Mouse (Mus musculus): ENCODE measurements around the gene Asrgl1. TPM values are rescaled to one million over a fixed set of nuclear protein-coding genes. Genes with fewer than 3 reads are reported as not detected.

Asrgl1 gene
- polyA plus RNA-seq, 1 experiment from 2014 or later, result 31.7 TPM

DNA sequence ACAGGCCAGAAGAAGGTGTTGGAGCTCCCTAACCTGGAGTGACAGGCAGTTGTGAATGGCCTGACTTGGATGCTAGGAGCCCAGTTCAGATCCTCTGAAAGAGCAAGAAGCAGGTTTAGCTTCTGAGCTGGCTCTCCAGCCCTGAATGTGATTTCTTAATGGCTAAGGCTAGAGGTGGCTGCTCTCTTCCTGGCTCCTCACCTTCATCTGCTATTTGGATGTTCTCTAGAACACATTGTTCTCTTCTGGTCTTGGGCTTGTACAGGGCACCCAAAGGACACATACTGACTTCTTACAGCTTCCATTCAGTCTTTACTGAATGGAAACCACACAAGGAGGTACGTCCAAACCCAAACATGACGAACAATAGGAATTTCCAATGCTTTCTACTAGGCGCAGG is 59.4 kb downstream of the Asrgl1 start:
- Histone ChIP-seq H3K9ac (replicated peaks; ENCODE audit: low read depth, low read length) (no peak overlapping the region), H3K27ac (ENCODE audit: low read length) (no peak overlapping the region)
- ATAC-seq, result no peak

DNA sequence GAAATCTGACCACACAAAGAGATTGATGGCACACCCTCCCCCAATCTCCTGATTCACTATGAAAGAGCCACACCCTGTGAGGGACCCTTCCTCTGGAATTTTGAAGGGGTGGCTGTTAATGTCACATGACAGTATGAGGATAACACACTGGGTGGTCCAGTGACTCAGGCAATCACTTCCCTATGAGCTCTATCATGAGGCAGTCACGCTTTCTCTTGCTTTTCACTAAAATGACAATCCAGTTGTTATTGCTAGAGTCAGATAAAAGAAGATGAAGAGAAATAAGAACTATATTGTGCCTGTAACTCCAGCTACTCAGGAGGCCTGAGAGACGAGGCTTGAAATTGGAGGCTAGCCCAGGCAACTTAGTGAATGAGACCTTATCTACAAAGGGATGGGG is 59.9 kb downstream of the Asrgl1 start:
- H3K4me3 ChIP-seq (replicated peaks; ENCODE audit: low read length), result no peak overlapping the region
- no peaks in the 10 kb centered on the region for H3K36me3 ChIP-seq (ENCODE audit: control insufficient read depth, insufficient read depth)
- H3K9me3 ChIP-seq (ENCODE audit: control insufficient read depth, low read length), result no peaks in the 10 kb centered on the region
- no peaks in the 10 kb centered on the region for H3K27me3 ChIP-seq (replicated peaks; ENCODE audit: control insufficient read depth, insufficient read depth, low read length)
- H3K4me2 ChIP-seq (ENCODE audit: low read length), result no peak overlapping the region
- no peak for ATAC-seq
- no peak overlapping the region for H3K9ac ChIP-seq (replicated peaks; ENCODE audit: low read depth, low read length)
- WGBS, result 70% methylated on average over 2 of the region's 2 CpGs
- H3K4me1 ChIP-seq (replicated peaks; ENCODE audit: control insufficient read depth, insufficient read depth, low read length), result peaks cover 4% of the 10 kb centered on the region; the same call in 1 of the 2 replicates
- no peak overlapping the region for H3K27ac ChIP-seq (ENCODE audit: low read length)

More for the DNA sequence above, 59.4 kb downstream of the Asrgl1 start:
- H3K27me3 ChIP-seq (replicated peaks; ENCODE audit: control insufficient read depth, insufficient read depth, low read length), result no peaks in the 10 kb centered on the region
- H3K4me3 ChIP-seq (replicated peaks; ENCODE audit: low read length), result no peak overlapping the region
- H3K9me3 ChIP-seq (ENCODE audit: control insufficient read depth, low read length), result no peaks in the 10 kb centered on the region
- H3K4me2 ChIP-seq (ENCODE audit: low read length), result no peak overlapping the region
- peaks cover 4% of the 10 kb centered on the region; the same call in 1 of the 2 replicates for H3K4me1 ChIP-seq (replicated peaks; ENCODE audit: control insufficient read depth, insufficient read depth, low read length)
- no peaks in the 10 kb centered on the region for H3K36me3 ChIP-seq (ENCODE audit: control insufficient read depth, insufficient read depth)
- WGBS, result 85% methylated on average over 3 of the region's 3 CpGs

DNA sequence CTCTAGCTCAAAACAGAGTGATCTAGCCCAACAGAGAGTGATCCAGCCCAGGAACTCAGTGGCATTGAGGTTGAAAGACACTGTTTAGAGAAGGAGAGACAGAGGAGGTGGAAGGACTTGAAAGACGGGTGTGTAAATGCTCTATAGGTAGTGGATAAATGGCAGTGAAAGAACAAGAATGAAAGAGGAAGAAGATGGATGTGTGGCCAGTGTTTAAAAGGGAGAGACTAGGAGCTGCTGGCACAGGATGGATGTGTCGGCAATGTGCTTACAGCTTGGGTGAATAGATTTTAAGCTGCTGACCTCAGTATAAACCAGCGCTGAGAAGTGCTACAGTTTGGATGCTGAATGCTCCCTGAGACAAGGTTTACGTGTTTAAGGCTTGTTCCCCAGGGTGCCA is 61.0 kb downstream of the Asrgl1 start:
- no peak for ATAC-seq
- no peaks in the 10 kb centered on the region for H3K9me3 ChIP-seq (ENCODE audit: control insufficient read depth, low read length)
- no peak overlapping the region for H3K27ac ChIP-seq (ENCODE audit: low read length)
- WGBS, result 74% methylated on average over 4 of the region's 4 CpGs
- H3K27me3 ChIP-seq (replicated peaks; ENCODE audit: control insufficient read depth, insufficient read depth, low read length), result no peaks in the 10 kb centered on the region
- no peak overlapping the region for H3K4me2 ChIP-seq (ENCODE audit: low read length)
- H3K9ac ChIP-seq (replicated peaks; ENCODE audit: low read depth, low read length), result no peak overlapping the region
- no peak overlapping the region for H3K4me3 ChIP-seq (replicated peaks; ENCODE audit: low read length)
- H3K36me3 ChIP-seq (ENCODE audit: control insufficient read depth, insufficient read depth), result no peaks in the 10 kb centered on the region
- peaks cover 13% of the 10 kb centered on the region for H3K4me1 ChIP-seq (replicated peaks; ENCODE audit: control insufficient read depth, insufficient read depth, low read length)

DNA sequence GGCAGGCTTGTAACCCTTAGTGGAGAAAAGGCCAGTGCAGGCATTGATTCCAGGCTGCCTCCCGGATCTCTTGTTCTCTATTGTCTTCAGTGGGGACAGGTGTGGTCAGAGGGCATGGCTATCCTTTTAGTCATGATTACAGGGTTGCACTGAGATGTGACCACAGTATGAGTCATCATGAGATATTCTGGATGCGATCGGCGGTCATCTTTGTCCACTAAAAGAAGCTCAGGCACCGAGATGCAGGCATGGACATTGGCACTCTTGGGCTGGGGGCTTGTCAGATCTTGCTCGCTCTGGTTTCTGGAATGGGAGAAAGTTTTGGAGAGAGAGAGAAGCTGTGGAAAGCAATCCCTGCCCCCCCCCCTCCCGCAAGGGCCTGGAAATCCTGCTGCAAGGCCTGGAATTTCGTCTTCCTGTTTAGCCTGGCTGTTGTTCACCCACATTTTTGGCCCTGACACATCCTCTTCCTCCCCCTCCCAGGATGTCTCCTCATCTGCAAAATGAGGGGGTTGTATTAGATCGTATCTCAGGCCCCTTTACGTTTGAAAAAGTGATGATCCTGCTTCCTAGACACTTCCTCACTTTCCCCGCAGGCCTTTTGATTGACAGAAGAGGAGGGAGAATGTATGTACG is 61.5 kb downstream of the Asrgl1 start:
- H3K4me3 ChIP-seq (replicated peaks; ENCODE audit: low read length), result no peak overlapping the region
- ATAC-seq, result no peak
- no peak overlapping the region for H3K9ac ChIP-seq (replicated peaks; ENCODE audit: low read depth, low read length)
- H3K27ac ChIP-seq (ENCODE audit: low read length), result no peak overlapping the region
- H3K4me1 ChIP-seq (replicated peaks; ENCODE audit: control insufficient read depth, insufficient read depth, low read length), result peaks cover 13% of the 10 kb centered on the region
- no peak overlapping the region for H3K4me2 ChIP-seq (ENCODE audit: low read length)
- H3K27me3 ChIP-seq (replicated peaks; ENCODE audit: control insufficient read depth, insufficient read depth, low read length), result no peaks in the 10 kb centered on the region
- 82% methylated on average over 12 of the region's 12 CpGs for WGBS
- no peaks in the 10 kb centered on the region for H3K36me3 ChIP-seq (ENCODE audit: control insufficient read depth, insufficient read depth)
- no peaks in the 10 kb centered on the region for H3K9me3 ChIP-seq (ENCODE audit: control insufficient read depth, low read length)

DNA sequence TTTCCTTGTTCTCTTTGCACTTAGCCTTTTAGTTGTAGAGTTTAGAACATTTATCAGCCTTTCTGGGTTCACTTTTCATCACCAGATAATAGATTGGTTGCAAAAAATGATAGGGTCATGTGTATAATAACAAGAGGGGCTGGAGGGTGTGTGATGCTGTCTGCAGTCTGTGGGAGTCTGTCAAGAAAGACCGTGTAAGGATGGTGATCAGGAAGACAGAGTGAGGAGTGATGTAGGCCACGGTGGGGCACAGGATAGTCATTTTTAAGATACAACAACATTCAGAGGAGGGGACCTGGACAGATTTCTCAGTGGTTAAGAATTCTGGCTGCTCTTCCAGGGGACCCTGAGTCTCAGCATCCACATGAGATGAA is 63.3 kb downstream of the Asrgl1 start:
- no peak overlapping the region for H3K9ac ChIP-seq (replicated peaks; ENCODE audit: low read depth, low read length)
- 85% methylated on average over 2 of the region's 2 CpGs for WGBS

DNA sequence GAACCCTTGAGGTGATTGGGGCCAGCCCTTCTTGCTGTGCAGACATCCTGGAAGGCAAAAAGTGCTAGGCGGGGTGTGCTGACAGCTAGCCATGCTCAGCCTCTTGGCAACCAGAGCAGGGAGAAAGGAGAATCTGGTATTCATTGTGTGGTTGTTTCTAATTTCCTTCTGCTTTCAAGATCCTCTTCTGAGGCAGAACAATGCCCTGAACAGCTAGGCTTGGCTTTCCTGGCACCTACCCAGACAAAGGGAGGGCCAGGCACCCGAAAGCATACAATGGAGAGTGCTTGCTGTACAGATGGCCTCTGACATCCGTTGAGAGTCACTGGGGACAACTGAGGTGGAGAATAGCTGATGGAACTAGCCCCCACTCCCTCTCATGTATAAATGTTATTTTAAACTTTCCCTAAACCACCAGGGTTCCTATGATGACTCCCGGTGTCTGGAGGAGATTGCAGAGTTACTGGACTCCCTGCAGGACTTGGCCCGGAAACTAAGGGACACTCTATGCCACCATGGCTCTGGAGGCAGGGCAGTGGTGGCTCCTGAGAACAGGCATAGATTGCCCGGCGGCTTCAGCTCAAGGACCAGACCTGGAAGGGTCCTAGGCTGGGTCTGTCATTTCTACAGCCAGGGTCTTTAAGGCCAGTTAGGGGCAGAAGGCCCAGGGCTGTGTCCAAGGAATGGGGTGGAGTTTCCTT is 63.8 kb downstream of the Asrgl1 start:
- 47% methylated on average over 7 of the region's 7 CpGs for WGBS
- no peak overlapping the region for H3K4me3 ChIP-seq (replicated peaks; ENCODE audit: low read length)
- peaks cover 16% of the 10 kb centered on the region for H3K4me1 ChIP-seq (replicated peaks; ENCODE audit: control insufficient read depth, insufficient read depth, low read length)
- no peaks in the 10 kb centered on the region for H3K9me3 ChIP-seq (ENCODE audit: control insufficient read depth, low read length)
- no peak overlapping the region for H3K9ac ChIP-seq (replicated peaks; ENCODE audit: low read depth, low read length)
- H3K27ac ChIP-seq (ENCODE audit: low read length), result no peak overlapping the region
- H3K27me3 ChIP-seq (replicated peaks; ENCODE audit: control insufficient read depth, insufficient read depth, low read length), result no peaks in the 10 kb centered on the region
- H3K4me2 ChIP-seq (ENCODE audit: low read length), result no peak overlapping the region
- ATAC-seq, result no peak
- no peaks in the 10 kb centered on the region for H3K36me3 ChIP-seq (ENCODE audit: control insufficient read depth, insufficient read depth)

More for the DNA sequence above, 63.3 kb downstream of the Asrgl1 start:
- ATAC-seq, result no peak
- Histone ChIP-seq H3K36me3 (ENCODE audit: control insufficient read depth, insufficient read depth) (no peaks in the 10 kb centered on the region), H3K9me3 (ENCODE audit: control insufficient read depth, low read length) (no peaks in the 10 kb centered on the region), H3K27me3 (replicated peaks; ENCODE audit: control insufficient read depth, insufficient read depth, low read length) (no peaks in the 10 kb centered on the region), H3K4me3 (replicated peaks; ENCODE audit: low read length) (no peak overlapping the region), H3K4me1 (replicated peaks; ENCODE audit: control insufficient read depth, insufficient read depth, low read length) (peaks cover 13% of the 10 kb centered on the region), H3K4me2 (ENCODE audit: low read length) (no peak overlapping the region), H3K27ac (ENCODE audit: low read length) (no peak overlapping the region)

DNA sequence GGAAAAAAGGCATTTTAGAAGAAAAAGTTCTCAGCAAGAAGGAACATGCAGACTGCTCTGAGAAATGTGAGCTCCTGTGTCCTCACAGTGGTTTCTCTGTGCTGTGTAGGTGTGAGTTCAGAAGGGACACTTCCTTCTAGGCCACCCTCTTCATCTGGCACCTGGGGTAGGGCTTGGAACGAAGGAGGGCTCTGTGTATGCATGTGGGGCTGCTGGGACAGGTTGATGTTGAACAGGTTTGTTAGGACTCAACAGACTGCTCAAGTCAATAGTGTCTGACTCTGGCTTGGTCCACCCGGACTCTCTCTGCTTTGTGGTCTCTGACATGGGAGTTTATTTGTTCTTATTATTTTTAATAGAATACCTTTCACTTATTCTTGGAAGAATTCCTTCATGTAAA is 65.1 kb downstream of the Asrgl1 start:
- H3K27ac ChIP-seq (ENCODE audit: low read length), result no peak overlapping the region
- H3K4me1 ChIP-seq (replicated peaks; ENCODE audit: control insufficient read depth, insufficient read depth, low read length), result peaks cover 27% of the 10 kb centered on the region
- WGBS, result 77% methylated on average over 2 of the region's 2 CpGs
- H3K9ac ChIP-seq (replicated peaks; ENCODE audit: low read depth, low read length), result no peak overlapping the region
- H3K4me3 ChIP-seq (replicated peaks; ENCODE audit: low read length), result no peak overlapping the region
- no peak overlapping the region for H3K4me2 ChIP-seq (ENCODE audit: low read length)
- no peak for ATAC-seq
- no peaks in the 10 kb centered on the region for H3K36me3 ChIP-seq (ENCODE audit: control insufficient read depth, insufficient read depth)
- H3K9me3 ChIP-seq (ENCODE audit: control insufficient read depth, low read length), result no peaks in the 10 kb centered on the region
- no peaks in the 10 kb centered on the region for H3K27me3 ChIP-seq (replicated peaks; ENCODE audit: control insufficient read depth, insufficient read depth, low read length)

DNA sequence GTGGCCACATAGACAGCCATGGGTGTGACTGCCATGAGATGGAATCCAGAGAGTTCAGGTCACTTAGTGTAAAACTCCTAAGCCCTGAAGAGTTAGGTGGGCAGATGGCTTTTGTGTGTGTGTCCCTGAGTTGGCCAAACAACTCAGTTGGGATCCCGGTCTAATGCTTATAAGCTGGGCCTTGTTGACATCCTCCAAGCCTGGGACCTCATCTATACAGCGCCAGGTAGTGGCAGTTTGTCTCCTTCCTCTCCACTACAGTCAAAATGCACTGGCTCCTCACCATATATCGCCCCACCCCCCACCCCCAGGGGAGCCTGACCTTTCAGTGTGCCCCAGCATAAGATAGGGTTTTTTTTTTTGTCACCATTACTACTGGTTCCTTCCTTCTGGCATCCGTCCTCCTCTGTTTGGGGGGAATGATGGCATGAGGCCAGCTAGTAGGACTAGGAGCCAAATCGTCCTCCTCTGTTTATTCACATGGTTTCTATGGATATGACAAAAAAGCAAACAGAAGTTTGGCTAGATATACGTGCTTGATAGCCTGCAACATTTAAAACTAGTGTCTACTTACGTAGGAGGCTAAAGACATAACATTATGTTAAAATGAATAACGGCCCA is 65.6 kb downstream of the Asrgl1 start:
- Histone ChIP-seq H3K9ac (replicated peaks; ENCODE audit: low read depth, low read length) (no peak overlapping the region), H3K27me3 (replicated peaks; ENCODE audit: control insufficient read depth, insufficient read depth, low read length) (no peaks in the 10 kb centered on the region), H3K4me1 (replicated peaks; ENCODE audit: control insufficient read depth, insufficient read depth, low read length) (peaks cover 27% of the 10 kb centered on the region), H3K27ac (ENCODE audit: low read length) (no peak overlapping the region), H3K4me3 (replicated peaks; ENCODE audit: low read length) (no peak overlapping the region), H3K9me3 (ENCODE audit: control insufficient read depth, low read length) (no peaks in the 10 kb centered on the region), H3K36me3 (ENCODE audit: control insufficient read depth, insufficient read depth) (no peaks in the 10 kb centered on the region), H3K4me2 (ENCODE audit: low read length) (no peak overlapping the region)
- no peak for ATAC-seq
- WGBS, result 45% methylated on average over 8 of the region's 8 CpGs

DNA sequence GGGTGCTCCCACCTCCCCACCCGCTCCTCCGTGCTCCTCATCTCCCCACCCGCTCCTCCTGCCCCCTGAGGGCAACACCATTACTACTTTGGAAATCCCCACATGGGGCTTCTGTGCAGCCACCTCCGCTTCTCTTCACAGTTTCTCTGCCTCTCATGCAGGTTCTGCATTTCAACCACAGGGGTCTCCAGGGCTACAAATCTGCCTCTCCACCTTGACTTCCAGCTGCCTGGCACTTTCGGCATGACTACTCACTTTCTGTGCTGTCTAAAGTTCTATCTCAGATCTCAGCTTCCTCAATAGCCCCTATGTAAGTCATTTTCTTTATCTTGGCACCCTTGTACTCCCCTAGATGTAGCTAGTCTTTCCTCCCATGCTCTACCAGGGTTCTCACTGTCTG is 68.1 kb downstream of the Asrgl1 start:
- 73% methylated on average over 5 of the region's 5 CpGs for WGBS
- Histone ChIP-seq H3K27ac (ENCODE audit: low read length) (no peak overlapping the region), H3K4me1 (replicated peaks; ENCODE audit: control insufficient read depth, insufficient read depth, low read length) (peaks cover 27% of the 10 kb centered on the region)

More for the DNA sequence above, 68.1 kb downstream of the Asrgl1 start:
- no peak overlapping the region for H3K4me2 ChIP-seq (ENCODE audit: low read length)
- no peak overlapping the region for H3K4me3 ChIP-seq (replicated peaks; ENCODE audit: low read length)
- H3K27me3 ChIP-seq (replicated peaks; ENCODE audit: control insufficient read depth, insufficient read depth, low read length), result no peaks in the 10 kb centered on the region
- ATAC-seq, result no peak
- no peaks in the 10 kb centered on the region for H3K36me3 ChIP-seq (ENCODE audit: control insufficient read depth, insufficient read depth)
- H3K9me3 ChIP-seq (ENCODE audit: control insufficient read depth, low read length), result no peaks in the 10 kb centered on the region
- no peak overlapping the region for H3K9ac ChIP-seq (replicated peaks; ENCODE audit: low read depth, low read length)
